Mouse (Mus musculus) 416B (cell line): Measurements from ENCODE around the gene Mcrip2.

Source experiments
- DNase-seq: peaks from one replicate; pipeline ENCODE4 v3.0.0; 2011; ENCODE audit warnings: low read depth

Mcrip2 gene

DNA sequence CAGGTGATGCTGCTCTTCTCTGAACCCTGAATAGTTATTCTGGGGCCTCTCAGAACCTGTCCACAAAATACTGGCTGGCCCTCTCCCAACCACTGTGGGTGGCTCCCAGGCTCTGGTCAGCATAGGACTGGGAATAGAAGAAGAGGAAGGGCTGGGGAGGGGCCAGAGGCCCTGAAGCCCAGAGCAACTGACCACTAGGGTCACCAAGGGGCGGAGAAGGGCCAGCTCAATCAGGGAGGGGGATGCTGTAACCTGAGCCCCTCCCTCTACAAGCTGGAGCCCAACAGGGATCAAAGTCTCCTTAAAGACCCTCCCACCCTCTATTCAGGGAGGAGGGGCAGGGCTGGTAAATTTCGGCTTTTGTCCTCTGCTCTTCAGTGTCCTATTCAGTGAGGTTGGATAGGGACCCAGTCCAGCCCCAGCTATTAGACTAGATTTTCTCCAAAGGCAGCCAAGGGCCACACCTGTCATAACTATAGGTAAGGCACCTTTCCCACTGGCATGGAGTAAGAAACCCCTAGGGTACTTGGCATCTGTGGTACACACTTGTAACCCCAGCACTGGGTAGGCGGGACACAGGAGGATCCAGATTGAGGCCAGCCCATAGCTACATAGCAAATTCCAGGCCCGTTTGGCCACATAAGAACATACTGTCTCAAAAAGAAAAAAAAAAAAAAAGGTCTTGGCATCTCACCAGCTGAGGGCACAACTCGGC lies 11.8 kb upstream of the Mcrip2 start, which contains the start of gene Wfikkn1:
TSS of gene Wfikkn1 (minus strand) at position 663 of the 715 bp plus-strand sequence.
- DNase-seq = no peak

DNA sequence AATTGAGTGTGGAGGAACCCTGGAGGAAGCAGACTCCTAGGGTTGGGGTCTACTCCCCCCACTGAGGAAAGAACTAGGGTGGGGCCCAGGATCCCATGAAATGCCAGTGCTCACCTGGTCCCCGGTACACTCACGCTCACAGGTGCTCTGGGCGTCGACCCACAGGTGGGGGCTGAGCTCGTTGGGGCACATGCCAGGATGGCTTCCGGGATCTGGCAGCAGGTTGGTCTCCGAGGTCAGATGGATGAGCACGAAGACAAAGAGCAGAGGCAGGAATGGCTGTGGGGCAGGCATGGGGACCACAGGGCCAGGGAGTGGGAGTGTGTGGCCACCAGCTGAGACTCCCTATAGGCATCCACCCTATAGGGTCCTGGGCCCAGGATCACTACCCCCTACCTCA lies 11.2 kb upstream of the Mcrip2 start:
- DNase-seq = no peak

DNA sequence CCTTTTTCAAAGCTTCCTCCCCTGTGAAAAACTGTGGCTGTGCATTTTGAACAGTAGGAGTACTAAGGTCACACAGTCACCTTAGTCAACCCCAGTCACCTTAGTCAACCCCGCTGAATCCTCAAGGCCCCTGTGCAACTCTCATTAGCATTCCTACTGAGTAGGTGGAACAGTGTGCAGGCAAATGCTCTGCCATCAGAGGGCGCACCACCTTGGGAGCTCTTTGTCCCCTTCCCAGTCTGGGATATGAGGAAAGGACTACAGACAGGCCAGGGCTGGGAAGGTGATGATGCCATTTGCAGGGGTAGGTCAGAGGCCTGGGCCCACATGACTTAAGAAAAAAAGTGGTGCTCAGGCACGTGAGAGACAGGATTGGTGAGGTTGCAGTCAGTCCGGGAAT lies 10.7 kb upstream of the Mcrip2 start:
- peak; percentile 30 for DNase-seq

DNA sequence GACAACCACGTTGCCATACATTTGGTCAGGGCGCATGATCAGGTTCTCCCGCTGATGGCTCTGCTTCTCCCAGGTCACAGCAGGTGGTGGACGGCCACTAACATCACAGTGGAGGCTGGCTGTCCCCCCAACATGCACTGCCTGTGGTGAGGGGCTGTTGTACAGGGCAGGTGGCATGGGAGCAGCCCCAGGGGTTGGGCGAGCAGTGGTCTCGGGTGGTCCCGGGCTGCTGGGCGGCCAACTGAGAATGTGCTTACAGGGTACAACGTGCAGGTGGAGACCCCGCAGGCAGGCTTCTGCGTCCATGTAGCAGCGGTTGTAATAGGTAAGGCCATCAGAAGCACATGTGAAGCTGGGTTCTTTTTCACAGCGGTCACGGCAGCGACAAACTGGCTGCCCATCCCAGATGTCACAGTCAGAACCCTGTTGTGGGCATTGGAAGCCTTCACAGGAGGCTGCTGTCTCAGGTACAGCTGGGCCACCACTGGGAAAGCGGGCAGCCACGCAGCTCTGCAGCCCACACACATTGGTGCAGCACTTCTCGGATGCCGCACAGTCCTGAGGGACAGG lies 10.1 kb upstream of the Mcrip2 start:
- no peak for DNase-seq

DNA sequence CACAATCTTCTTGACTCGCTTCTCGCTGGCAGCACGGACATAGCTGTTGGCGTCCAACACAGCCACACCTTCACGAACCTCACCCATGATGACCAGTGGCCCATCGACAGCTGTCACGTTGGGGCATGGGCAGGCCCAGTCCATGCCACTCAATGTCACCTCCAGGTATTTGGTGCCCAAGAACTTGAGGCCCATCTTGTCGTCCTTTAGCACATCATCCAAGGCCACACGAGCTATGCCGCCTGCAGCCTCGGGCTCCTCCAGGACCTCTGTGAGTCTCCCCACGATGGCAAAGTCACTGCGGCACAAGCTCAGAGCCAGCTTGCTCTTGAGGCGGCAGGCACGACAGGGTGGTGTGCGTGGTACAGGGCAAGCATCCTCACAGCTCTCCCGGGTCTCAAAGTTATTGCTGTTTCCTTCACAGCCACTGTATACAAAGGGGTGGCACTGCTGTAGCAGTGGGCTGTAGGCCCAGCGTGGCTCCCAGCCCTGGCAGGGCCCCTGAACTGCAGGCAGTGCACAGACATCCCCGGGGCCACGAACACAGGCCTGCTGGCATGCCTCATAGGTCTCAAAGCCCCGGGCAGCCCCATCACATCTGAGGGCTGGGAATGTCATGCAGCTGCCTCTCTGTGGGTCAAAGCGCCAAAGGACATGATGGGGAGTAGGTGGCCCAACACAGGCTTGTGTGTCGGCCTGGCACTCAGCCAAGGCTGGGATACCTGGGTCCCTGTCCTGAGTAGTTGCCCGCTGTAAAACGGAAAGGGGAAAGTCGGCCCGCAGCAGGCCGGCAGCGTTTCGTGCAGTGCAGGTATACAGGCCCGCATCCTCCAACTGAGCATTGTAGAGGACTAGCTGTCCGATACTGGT lies 9.4 kb upstream of the Mcrip2 start:
- DNase-seq = no peak

DNA sequence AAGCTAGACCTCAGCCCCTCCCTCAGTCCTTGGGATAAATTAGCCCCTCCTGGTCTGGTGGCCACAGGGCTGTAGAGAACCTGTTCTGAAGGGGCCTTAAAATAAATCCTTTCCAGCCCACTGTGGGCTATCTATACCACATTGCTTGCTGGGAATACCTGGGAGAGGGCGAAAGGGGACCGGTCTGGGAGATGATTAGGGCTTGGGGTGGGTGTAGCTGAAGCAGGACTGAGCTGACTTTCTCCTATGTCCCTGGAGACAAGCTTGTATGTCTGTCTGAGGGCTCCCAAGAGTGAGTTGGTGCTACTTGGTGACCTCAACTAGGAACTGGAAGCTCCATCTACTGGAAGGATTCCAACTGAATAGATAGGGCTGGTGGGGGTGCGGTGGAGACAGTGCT lies 8.5 kb upstream of the Mcrip2 start:
- no peak for DNase-seq

DNA sequence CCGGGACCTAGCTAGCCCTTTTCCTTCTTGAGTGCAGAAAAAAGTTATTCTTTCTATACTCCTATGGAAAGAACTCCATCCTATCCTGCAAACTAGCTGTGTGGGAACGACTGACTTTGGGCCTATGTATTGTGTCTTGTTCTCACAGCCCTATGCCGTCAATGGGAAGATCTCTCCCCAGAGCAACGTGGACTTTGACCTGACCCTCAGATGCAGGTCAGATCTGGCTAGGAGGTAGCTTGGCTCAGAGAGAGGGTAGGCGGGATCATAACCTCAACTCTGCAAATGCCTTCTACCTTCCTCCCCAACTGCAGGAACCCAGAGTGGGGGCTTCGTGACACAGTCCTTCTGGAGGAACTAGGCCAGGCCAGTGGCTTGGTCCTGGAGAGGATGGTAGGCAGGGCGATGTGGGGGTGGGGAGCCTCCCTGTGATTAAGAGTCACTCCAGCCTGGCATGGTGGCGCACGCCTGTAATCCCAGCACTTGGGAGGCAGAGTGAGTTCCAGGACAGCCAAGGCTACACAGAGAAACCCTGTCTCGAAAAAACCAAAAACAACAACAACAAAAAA lies 7.9 kb upstream of the Mcrip2 start:
- DNase-seq = no peak

DNA sequence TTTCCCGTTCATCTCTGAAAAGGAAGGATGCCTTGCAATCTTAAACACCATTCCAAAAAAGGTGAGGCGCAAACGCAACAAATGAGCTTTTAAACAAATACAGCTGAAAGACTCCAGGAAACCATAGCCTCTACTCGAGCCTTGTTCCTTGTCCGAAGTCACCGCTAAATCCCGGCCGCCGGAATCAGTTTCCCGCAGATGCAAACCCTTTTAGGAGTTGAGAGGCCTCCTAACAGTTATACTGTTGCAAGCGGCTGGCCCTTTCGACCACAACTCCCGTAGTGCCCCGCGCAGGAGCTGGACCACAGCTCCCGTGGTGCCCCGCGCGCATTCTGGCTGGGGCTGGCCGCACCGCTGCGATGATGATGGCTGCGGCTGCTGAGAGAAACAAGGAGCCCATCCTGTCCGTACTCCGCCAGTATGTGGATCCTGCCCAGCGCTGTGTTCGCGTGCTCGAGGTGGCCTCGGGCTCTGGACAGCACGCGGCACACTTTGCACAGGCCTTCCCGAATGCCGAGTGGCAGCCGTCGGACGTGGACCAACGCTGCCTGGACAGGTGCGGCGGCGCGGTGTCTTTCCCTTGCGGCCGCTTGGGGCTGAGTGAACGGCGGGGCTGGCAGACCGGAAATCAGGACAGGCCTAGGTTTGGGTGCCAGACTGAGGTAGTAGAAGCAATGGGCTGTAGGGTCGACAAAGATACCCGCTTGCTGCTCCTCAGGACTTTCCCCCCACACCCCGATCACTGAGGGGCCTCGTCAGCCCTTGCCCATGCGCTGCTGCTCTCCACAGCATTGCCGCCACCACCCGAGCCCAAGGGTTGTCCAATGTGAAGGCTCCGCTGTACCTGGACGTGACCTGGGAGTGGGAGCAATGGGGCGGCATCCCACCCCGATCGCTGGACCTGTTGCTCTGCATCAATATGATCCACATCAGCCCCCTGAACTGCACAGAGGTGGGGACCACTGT lies 6.9 kb upstream of the Mcrip2 start:
- peak; percentile 92 for DNase-seq

DNA sequence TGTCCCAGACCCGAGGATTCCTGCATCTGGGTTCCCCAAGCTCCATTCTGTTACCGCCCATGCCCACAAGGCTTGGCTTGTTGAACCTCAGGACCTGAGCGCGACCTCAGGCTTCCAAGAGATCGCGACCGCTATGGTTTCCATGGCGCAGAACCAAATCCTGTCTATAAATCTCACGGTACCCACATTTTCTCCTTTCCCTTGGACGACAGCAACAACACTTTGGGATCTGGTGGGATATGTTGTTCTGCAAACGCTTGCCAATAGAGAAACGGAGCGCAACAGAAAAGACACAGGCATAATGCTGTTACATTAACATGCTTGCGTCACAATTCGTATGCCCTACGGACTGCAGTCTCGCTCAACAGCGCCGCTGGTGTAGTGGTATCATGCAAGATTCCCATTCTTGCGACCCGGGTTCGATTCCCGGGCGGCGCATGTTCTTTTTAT lies 6.2 kb upstream of the Mcrip2 start, which contains the start of gene Mettl26:
TSS of gene Mettl26 (plus strand) at position 354 of the 450 bp plus-strand sequence.
- no peak for DNase-seq

DNA sequence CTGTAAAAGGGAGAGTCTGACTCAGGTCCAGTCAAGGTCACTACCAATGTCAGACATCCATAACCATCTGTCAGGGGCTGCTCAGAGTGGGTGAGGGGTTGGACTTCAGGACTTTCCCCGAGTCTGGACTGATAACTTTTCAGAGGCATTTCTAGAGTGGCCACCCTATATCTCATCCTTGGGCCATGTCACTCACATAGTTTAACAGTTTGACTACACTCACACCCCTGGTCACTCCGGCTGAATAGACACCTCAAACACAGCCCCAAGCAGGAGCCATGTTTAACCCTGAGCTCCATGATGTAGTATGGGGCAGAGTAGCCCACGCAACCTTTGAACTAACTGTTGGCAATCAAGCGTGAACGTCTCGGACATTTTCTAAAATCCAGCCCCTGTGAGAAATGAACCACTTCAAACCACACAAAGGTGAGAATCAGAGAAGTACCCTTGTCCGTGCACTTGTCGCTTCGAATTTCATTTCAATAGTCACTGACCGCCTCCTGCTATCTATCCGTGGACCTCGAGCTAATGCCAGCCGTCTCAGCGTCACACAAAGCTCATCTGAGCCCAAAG lies 5.7 kb upstream of the Mcrip2 start:
- DNase-seq = no peak

DNA sequence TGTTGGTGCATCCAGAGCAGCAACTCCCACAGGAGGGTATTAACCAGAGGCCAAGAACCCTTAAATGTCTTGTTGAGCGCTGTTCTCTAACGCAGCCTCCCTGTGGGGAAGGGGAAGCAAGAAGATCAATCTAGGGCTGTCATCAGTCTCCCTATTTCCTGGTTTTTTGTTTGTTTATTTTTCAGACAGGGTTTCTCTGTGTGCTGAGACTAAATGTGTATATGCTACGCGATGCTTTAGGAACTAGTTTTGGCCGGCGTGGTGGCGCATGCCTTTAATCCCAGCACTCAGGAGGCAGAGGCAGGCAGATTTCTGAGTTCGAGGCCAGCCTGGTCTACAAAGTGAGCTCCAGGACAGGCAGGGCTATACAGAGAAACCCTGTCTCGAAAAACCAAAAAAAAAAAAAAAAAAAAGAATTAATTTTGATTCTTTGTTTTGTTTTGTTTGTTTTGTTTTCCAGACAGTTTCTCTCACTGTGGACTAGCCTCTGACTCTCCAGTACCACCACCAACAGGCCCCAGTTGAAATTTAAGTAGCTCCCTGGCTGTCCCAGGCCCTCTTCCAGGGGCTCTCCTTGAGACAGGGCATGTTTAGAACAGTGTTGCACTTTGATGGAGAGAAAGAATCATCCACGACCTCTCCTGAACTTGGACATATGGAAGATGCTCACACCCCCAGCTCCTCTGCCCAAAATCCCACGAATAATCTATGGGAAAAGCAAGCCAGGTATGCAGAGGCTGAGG lies 5.0 kb upstream of the Mcrip2 start:
- no peak for DNase-seq

DNA sequence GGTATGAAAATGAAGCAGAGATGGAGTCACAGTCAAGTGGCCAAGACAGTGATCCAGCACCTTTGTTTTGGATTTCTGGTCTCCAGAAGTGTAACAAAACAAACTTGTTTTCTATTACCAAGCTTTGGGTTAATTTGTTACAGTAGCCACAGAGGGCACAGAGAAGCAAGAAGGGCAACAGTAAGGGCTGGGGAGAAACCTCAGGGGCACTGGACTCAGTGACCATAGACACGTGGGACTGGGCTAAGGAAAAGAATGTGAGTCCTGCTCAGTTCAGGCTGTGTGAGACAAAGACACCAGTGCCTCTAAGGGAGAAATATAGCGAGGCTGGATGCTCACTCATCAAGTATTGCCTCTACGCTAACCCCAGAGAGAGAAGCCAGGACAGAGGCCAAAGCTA lies 4.1 kb upstream of the Mcrip2 start:
- DNase-seq = no peak

DNA sequence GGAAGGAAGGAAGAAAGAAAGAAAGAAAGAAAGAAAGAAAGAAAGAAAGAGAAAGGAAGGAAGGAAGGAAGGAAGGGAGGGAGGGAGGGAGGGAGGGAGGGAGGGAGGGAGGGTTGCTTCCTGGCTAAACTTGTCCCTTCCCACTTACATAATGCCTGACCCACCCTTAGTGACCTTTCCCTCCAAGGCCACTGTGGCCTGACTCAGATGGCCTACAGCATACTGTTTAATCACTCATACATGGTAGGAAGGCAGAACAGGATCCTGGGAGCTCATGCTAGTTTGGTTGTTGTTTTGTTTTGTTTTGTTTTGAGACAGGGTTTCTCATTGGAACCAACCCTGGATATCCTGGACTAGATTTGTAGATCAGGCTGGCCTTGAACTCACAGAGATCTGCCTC lies 3.0 kb upstream of the Mcrip2 start:
- DNase-seq = peak; percentile 29

DNA sequence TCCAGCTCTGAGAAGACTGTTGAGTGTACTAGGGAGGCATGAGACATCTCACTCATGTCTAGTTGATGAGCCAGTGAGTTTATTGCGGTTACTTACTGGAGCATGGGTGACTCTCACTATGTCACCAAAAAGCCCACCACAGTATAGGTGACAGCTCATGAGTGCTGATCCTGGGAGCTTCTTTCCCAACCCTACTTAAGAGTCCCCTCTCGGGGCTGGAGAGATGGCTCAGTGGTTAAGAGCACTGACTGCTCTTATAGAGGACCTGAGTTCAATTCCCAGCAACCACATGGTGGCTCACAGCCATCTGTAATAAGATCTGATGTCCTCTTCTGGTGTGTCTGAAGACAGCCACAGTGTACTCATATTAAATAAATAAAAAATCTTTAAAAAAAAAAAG lies 1.4 kb upstream of the Mcrip2 start:
- DNase-seq = no peak

DNA sequence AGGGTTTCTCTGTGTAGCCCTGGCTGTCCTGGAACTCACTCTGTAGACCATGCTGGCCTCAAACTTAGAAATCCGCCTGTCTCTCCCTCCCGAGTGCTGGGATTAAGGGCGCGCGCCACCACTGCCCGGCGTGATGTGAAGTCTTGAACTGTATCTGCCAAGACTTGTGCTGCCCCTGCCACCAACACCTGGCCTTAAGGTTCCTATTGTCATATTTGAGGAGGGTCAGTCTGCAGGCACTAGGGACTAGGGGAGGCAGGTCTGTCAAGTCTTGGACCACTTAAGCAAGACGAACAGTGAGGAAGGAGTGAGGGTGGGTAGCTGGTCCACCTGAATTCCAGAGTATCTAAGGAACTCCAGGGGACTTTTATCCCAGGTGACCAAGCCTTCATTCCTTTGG lies 934 bp upstream of the Mcrip2 start:
- no peak for DNase-seq

DNA sequence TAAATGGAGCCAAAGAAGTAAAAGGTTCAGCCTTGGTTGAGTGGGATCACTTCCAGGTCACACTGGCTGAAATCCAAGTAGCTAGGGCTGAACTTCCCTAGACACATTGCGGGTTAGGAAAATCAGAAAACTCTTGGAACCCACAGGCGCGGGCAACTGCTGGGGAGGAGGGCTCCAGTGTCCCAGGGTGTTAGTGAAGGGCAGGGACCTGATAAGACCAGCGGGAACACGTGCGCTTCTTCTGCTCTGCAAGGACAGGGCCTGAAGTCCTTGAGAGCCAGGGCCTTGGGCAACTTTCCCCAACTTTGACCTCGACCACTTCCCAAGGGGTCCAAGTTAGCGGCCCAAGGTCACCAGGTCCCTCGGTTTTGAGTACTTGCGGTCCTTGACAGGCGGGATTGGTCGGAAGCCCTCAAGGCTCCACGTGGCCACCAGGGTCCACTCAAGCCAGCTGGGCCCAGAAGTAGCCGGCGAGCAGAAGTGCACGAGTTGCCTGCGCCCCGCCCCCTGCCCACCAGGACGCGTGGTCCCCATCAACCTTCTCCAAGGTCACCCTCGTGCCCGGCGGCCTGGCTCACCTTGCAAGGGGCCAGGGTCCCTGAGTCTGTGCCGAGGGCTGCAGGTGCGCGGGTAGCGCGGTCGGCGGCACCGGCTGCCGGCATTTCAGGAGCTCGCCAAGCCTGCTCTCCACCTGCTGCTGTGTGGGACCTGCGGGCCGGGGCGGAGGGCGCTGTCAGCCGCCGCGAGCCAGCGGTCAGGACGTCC lies 546 bp downstream of the Mcrip2 start:
- peak; percentile 72 for DNase-seq

DNA sequence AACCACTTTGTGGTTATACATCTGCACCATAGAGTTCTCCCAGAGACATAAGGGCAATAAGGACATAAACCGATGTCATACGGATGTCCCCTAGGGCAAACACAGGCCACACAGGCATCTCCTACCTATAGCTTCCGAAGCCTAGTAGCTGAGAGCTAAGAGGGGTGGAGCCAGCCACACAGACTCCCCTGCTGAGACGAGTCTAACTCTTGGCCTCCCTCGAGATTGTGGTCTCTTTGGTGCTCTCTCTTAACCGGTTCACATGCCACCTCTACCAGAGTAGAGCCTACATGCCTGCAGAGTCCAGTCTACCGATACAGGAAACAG lies 1.1 kb downstream of the Mcrip2 start:
- DNase-seq = no peak

DNA sequence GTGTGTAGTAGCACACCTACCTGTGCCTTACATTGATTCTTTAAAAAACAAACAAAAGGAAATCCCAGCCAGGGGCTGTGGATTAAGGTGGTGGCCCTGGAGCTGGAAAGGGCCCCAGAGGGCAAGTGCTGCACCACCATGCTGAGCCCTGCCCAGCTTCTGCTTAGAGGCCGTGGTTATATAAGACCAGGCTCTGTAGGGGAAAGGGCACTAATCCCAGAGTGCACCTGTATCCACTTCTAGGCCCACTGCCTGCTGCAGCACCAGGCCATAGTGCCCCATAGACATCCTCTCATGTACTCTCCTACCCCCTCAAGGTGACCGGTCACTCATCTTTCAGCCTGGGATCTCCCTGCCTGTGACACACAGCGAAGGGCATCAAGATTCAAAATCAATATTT lies 2.4 kb downstream of the Mcrip2 start:
- DNase-seq = no peak

DNA sequence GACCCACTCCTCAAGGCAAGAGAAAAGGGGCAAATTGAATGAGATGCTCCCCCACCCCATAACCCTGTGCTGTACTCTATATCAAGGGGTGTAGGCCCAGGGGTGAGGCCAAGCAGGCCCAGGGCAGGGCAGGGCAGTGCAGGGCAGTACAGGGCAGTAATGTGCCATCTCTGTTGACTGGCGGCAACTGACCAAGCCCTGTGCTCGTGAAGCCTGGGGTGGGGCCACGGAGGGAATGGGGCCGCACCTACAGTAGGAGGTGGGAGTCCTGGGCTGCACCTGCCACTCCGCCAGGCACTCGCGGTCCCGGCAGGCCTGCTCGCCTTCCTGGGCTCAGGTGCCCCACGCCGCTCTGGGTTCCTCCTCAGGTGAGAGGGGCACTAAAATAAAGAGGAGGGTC lies 3.3 kb downstream of the Mcrip2 start:
- DNase-seq = no peak

DNA sequence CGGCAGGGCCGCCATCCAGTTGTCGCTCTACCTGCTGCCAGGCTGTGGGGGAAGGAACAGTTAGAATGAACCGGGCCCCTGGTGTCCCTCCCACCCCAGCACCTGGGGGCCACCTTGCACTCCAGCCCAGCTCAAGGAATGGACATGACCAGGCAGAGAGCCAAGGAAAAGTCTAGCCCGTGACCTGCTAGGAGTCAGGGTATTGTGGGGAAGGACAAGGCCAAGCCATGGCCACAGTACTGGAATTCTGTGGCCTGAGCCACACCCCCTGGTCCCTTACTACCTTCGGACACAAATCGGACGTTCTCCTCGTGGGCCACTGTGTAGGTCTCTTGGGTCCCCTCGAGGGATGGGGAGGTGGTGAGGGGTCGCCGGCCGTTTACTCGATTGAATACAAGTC lies 4.3 kb downstream of the Mcrip2 start:
- DNase-seq = no peak
